Mouse (Mus musculus): Measurements from ENCODE around the gene Ank3. TPM values are rescaled to one million over a fixed set of nuclear protein-coding genes. Genes with fewer than 3 reads are reported as not detected.

Ank3 gene
- total and polyA plus RNA-seq, 2 experiments from 2014 or later: 66.6 to 253 TPM

GRCm38 (mm10) chr10:69656321-69656720, 257.7 kb downstream of the Ank3 start:
- ATAC-seq (ENCODE audit: low FRiP score) (0 out of 2 replicates have a peak, but pooled peaks have one; percentile 32), DNase-seq (ENCODE audit: low spot score) (peak; percentile 79)
- Histone ChIP-seq H3K4me1 (ENCODE audit: insufficient read depth, low read length) (peaks cover 5% of the 10 kb centered on the region; the same call in 1 of the 2 replicates), H3K36me3 (ENCODE audit: insufficient read depth, low read length) (no peaks in the 10 kb centered on the region), H3K27ac (ENCODE audit: low read depth, low read length) (no peak overlapping the region), H3K4me2 (ENCODE audit: low read depth, low read length, poor library complexity, severe bottlenecking) (no peak overlapping the region), H3K9me3 (ENCODE audit: low read length) (no peaks in the 10 kb centered on the region), H3K9ac (replicated peaks; ENCODE audit: low read length, poor library complexity, severe bottlenecking) (no peak overlapping the region), H3K27me3 (ENCODE audit: insufficient read depth, low read length) (no peaks in the 10 kb centered on the region), H3K4me3 (ENCODE audit: low read depth, low read length) (no peak overlapping the region)
- TF ChIP-seq CTCF (IDR thresholded peaks at IDR 0.05): peak; percentile 95
- 14% methylated on average over 3 of the region's 3 CpGs for WGBS

DNA sequence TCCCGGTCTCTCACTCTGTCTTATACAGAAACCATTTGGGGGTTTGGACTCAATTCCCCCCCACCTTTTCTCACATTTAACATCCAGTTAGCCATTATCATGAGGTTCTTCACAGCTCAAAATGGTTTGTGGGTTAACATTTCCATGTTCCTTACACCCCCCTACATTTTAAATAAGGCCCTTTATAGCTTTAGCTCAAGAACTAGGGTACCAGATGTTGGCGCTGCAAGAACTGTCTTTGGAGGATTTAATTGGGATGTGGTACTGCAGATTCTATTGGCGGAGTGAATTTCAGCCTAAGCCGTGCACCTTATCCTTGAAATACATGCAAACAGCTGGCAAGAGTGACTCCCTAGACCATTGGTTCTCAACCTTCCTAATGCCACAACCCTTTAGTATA, 261.2 kb downstream of the Ank3 start:
- no peaks in the 10 kb centered on the region for H3K27me3 ChIP-seq (ENCODE audit: insufficient read depth, low read length)

GRCm38 (mm10) chr10:69662338-69662737, 263.8 kb downstream of the Ank3 start:
- Histone ChIP-seq H3K36me3 (ENCODE audit: insufficient read depth, low read length) (no peaks in the 10 kb centered on the region), H3K27ac (ENCODE audit: low read depth, low read length) (no peak overlapping the region), H3K27me3 (ENCODE audit: insufficient read depth, low read length) (no peaks in the 10 kb centered on the region), H3K4me2 (ENCODE audit: low read depth, low read length, poor library complexity, severe bottlenecking) (no peak overlapping the region), H3K9me3 (ENCODE audit: low read length) (no peaks in the 10 kb centered on the region), H3K9ac (replicated peaks; ENCODE audit: low read length, poor library complexity, severe bottlenecking) (no peak overlapping the region), H3K4me1 (ENCODE audit: insufficient read depth, low read length) (no peaks in the 10 kb centered on the region), H3K4me3 (ENCODE audit: low read depth, low read length) (no peak overlapping the region)
- 7% methylated on average over 7 of the region's 7 CpGs for whole genome bisulfite sequencing
- DNase-seq (ENCODE audit: low spot score) (peak; percentile 88), ATAC-seq (ENCODE audit: low FRiP score) (peak; percentile 47; the same call in 1 of the 2 replicates)
- TF ChIP-seq CTCF (IDR thresholded peaks at IDR 0.05): peak; percentile 94

More for the DNA sequence above, 261.2 kb downstream of the Ank3 start:
- DNase-seq (ENCODE audit: low spot score): no peak
- no peak overlapping the region for H3K9ac ChIP-seq (replicated peaks; ENCODE audit: low read length, poor library complexity, severe bottlenecking)
- no peak for TF ChIP-seq CTCF (IDR thresholded peaks at IDR 0.05)
- H3K36me3 ChIP-seq (ENCODE audit: insufficient read depth, low read length): no peaks in the 10 kb centered on the region
- H3K4me1 ChIP-seq (ENCODE audit: insufficient read depth, low read length): peaks cover 5% of the 10 kb centered on the region; the same call in 1 of the 2 replicates
- no peaks in the 10 kb centered on the region for H3K9me3 ChIP-seq (ENCODE audit: low read length)
- H3K4me3 ChIP-seq (ENCODE audit: low read depth, low read length): no peak overlapping the region
- H3K27ac ChIP-seq (ENCODE audit: low read depth, low read length): no peak overlapping the region
- no peak for ATAC-seq (ENCODE audit: low FRiP score)
- WGBS: 88% methylated on average over 4 of the region's 4 CpGs
- no peak overlapping the region for H3K4me2 ChIP-seq (ENCODE audit: low read depth, low read length, poor library complexity, severe bottlenecking)

DNA sequence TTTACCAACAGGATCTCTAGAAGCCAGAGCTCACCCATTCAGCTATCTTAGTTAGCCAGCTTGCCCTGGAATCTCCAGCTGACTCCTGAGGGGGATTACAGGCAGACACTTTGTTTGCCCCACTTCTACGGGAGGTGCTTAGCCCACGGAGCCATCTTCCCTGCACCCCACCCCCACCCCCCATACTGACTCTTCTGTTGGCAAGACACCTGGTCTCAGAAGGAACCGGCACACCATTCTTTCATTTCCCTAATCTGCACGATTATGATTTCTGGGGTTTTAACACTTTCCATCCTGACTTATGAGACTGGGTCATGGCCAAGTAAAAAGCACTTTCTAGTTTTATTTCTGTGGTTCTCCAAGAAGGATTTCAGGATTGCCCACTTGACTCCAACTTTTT, 268.9 kb downstream of the Ank3 start:
- ATAC-seq (ENCODE audit: low FRiP score): no peak
- H3K4me3 ChIP-seq (ENCODE audit: low read depth, low read length): no peak overlapping the region
- no peaks in the 10 kb centered on the region for H3K9me3 ChIP-seq (ENCODE audit: low read length)
- no peaks in the 10 kb centered on the region for H3K27me3 ChIP-seq (ENCODE audit: insufficient read depth, low read length)
- WGBS: 66% methylated on average over 4 of the region's 4 CpGs
- H3K4me1 ChIP-seq (ENCODE audit: insufficient read depth, low read length): no peaks in the 10 kb centered on the region
- DNase-seq (ENCODE audit: low spot score): no peak
- H3K4me2 ChIP-seq (ENCODE audit: low read depth, low read length, poor library complexity, severe bottlenecking): no peak overlapping the region
- no peak overlapping the region for H3K27ac ChIP-seq (ENCODE audit: low read depth, low read length)
- H3K9ac ChIP-seq (replicated peaks; ENCODE audit: low read length, poor library complexity, severe bottlenecking): no peak overlapping the region
- no peak for TF ChIP-seq CTCF (IDR thresholded peaks at IDR 0.05)
- no peaks in the 10 kb centered on the region for H3K36me3 ChIP-seq (ENCODE audit: insufficient read depth, low read length)

DNA sequence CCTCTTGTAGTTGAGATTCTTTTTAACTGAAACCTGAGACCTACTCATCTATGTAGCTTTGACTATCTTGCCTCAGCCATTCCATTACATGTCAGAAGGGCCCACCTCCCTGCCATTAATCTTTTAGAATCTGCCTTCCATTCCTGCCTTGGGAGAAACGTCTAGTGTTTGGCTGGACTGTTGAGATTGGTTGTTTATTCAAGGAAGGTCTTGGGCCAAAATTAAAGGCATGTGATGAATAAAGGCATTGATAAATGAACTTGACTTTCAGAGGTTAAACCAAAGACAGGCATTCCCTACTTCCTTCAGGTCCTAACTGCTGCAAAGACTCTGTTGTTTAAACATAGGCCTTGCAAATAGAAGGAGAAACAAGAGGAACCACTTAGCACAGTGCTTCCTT, 271.9 kb downstream of the Ank3 start:
- Histone ChIP-seq H3K36me3 (ENCODE audit: insufficient read depth, low read length) (no peaks in the 10 kb centered on the region), H3K4me3 (ENCODE audit: low read depth, low read length) (no peak overlapping the region), H3K9ac (replicated peaks; ENCODE audit: low read length, poor library complexity, severe bottlenecking) (no peak overlapping the region), H3K4me1 (ENCODE audit: insufficient read depth, low read length) (no peaks in the 10 kb centered on the region), H3K4me2 (ENCODE audit: low read depth, low read length, poor library complexity, severe bottlenecking) (no peak overlapping the region), H3K27ac (ENCODE audit: low read depth, low read length) (no peak overlapping the region), H3K9me3 (ENCODE audit: low read length) (no peaks in the 10 kb centered on the region), H3K27me3 (ENCODE audit: insufficient read depth, low read length) (no peaks in the 10 kb centered on the region)
- ATAC-seq (ENCODE audit: low FRiP score): no peak
- no peak for TF ChIP-seq CTCF (IDR thresholded peaks at IDR 0.05)
- WGBS: 54% methylated on average over 1 of the region's 1 CpGs
- DNase-seq (ENCODE audit: low spot score): no peak

GRCm38 (mm10) chr10:69670959-69671358, 272.4 kb downstream of the Ank3 start:
- no peak overlapping the region for H3K4me3 ChIP-seq (ENCODE audit: low read depth, low read length)
- no peak overlapping the region for H3K9ac ChIP-seq (replicated peaks; ENCODE audit: low read length, poor library complexity, severe bottlenecking)
- no peak overlapping the region for H3K27ac ChIP-seq (ENCODE audit: low read depth, low read length)
- 95% methylated on average over 2 of the region's 2 CpGs for WGBS
- DNase-seq (ENCODE audit: low spot score) (no peak), ATAC-seq (ENCODE audit: low FRiP score) (no peak)
- H3K36me3 ChIP-seq (ENCODE audit: insufficient read depth, low read length): no peaks in the 10 kb centered on the region
- no peak overlapping the region for H3K4me2 ChIP-seq (ENCODE audit: low read depth, low read length, poor library complexity, severe bottlenecking)
- TF ChIP-seq CTCF (IDR thresholded peaks at IDR 0.05): no peak
- no peaks in the 10 kb centered on the region for H3K4me1 ChIP-seq (ENCODE audit: insufficient read depth, low read length)
- H3K9me3 ChIP-seq (ENCODE audit: low read length): no peaks in the 10 kb centered on the region
- H3K27me3 ChIP-seq (ENCODE audit: insufficient read depth, low read length): no peaks in the 10 kb centered on the region
